Mouse (Mus musculus) testis, adult 2 months (tissue): Measurements from ENCODE around the gene Pkig.

Experiments used
- CTCF ChIP-seq: fragments of 200-500 bp; IDR thresholded peaks from 2 replicates; pipeline ENCODE4 v1.5.1; 2012; ENCODE audit warnings: low read depth, mild to moderate bottlenecking, inconsistent platforms, low read length, moderate library complexity; ENCODE audit not compliant: control insufficient read depth, insufficient read depth, insufficient replicate concordance
- POLR2A ChIP-seq: fragments of 200-500 bp; IDR thresholded peaks from 2 replicates; pipeline ENCODE4 v1.6.1; 2012; ENCODE audit warnings: low read depth, mild to moderate bottlenecking, inconsistent platforms, low read length, moderate library complexity; ENCODE audit not compliant: control insufficient read depth

- TF ChIP-seq POLR2A (no peak), CTCF (no peak)
These were observed 41.4 kb upstream of the Pkig start for GRCm38 (mm10) chr2:163616652-163617227.
